Mouse (Mus musculus) heart, embryonic 15.5 days (tissue): Measurements from ENCODE around the gene Naa30. TPM values are rescaled to one million over a fixed set of nuclear protein-coding genes. Genes with fewer than 3 reads are reported as not detected.

Experiments
- ATAC-seq: fragments of 200-750 bp; cut with Nextera tagmentation; replicated peaks from 2 replicates; pipeline ENCODE4 v1.8.0; 2017; ENCODE audit warnings: low read depth, moderate TSS enrichment; ENCODE audit not compliant: insufficient number of reproducible peaks, insufficient read depth, low FRiP score
- H3K27ac ChIP-seq: fragments of 300-500 bp; sonication (generic); 2 replicates; pipeline ENCODE4 v1.5.1; 2015; ENCODE audit warnings: mild to moderate bottlenecking, inconsistent platforms
- H3K27me3 ChIP-seq: fragments of 300-500 bp; sonication (generic); 2 replicates; pipeline ENCODE4 v1.6.1; 2015; ENCODE audit warnings: inconsistent platforms
- H3K36me3 ChIP-seq: fragments of 300-500 bp; sonication (generic); 2 replicates; pipeline ENCODE4 v1.6.1; 2015; ENCODE audit warnings: mild to moderate bottlenecking, inconsistent platforms
- H3K4me1 ChIP-seq: fragments of 300-500 bp; sonication (generic); replicated peaks from 2 replicates; pipeline ENCODE4 v1.6.1; 2015; ENCODE audit warnings: inconsistent platforms
- H3K4me2 ChIP-seq: fragments of 300-500 bp; sonication (generic); 2 replicates; pipeline ENCODE4 v1.6.1; 2015; ENCODE audit warnings: inconsistent platforms, mild to moderate bottlenecking, moderate library complexity
- H3K4me3 ChIP-seq: fragments of 300-500 bp; sonication (generic); 2 replicates; pipeline ENCODE4 v1.5.1; 2015; ENCODE audit warnings: mild to moderate bottlenecking, inconsistent platforms
- H3K9ac ChIP-seq: fragments of 300-500 bp; sonication (generic); 2 replicates; pipeline ENCODE4 v1.6.1; 2015; ENCODE audit warnings: mild to moderate bottlenecking, inconsistent platforms
- H3K9me3 ChIP-seq: fragments of 300-500 bp; sonication (generic); replicated peaks from 2 replicates; pipeline ENCODE4 v1.6.1; 2016; ENCODE audit warnings: inconsistent platforms
- WGBS: fragments of 180-500 bp; shearing (Covaris S2); methylation state at CpG from one replicate; pipeline ENCODE4 v1.1.7; 2015; ENCODE audit warnings: mixed read lengths; 5-methylcytosine and 5-hydroxymethylcytosine counted together
- polyA plus RNA-seq: library from polyadenylated mRNA; unstranded; fragments of >200 nt; fragmentation: Nextera tagmentation; extraction: Ambion mirVana; gene quantifications from 2 replicates; pipeline ENCODE4 v1.2.1, GENCODE M21; 2015

Gene Naa30
- polyA plus RNA-seq, result 7.6 and 8.4 TPM in 2 replicates

- WGBS, result under 1% methylated on average over 68 of the region's 86 CpGs
- H3K27ac ChIP-seq, result peak within 1 kb of the TSS; percentile 86
- no peaks in the 10 kb centered on the region for H3K9me3 ChIP-seq
- no peaks in the 10 kb centered on the region for H3K27me3 ChIP-seq
- peak; percentile 95 for ATAC-seq
- no peaks in the 10 kb centered on the region for H3K36me3 ChIP-seq
- peak within 1 kb of the TSS; percentile 79 for H3K4me2 ChIP-seq
- peaks cover 26% of the 10 kb centered on the region for H3K4me1 ChIP-seq
- H3K9ac ChIP-seq, result peak within 1 kb of the TSS; percentile 83
- peak within 1 kb of the TSS; percentile 77 for H3K4me3 ChIP-seq
Measured at GRCm38 (mm10) chr14:49171867-49172581, at the start of gene Naa30. Naa30 (plus strand) TSS chr14:49172226.

DNA sequence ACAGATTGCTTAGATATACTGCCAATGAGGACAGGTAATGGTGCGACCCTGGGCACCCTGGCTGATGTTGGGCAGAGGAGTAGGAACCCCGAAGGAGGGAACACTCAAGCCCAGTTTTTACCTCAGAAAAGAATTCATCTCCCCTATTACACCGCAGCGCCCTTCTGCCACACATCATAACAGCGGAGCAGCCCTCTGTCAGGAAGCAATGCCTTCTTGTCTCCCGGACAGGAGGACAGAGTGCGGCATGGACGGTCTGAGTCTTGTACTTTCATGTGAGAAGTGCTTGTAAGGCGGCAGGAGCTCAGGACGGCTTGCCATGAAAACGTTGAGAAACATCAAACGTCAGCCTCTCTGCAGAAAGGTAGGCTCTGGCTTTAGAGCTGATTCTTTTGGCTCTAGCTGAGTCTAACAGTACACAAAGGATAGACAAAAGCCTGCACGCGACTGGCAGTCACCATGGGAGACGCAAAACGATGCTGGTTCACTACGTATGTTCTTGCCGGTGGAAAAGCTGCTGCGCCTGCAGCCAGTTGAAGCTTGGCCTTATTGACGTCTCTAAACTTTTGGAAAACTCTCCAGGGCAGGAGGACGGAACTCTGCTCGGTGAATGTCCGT is 44.8 kb upstream of the Naa30 start:
- no peak overlapping the region for H3K4me2 ChIP-seq
- H3K9ac ChIP-seq, result no peak overlapping the region
- no peaks in the 10 kb centered on the region for H3K9me3 ChIP-seq
- ATAC-seq, result no peak
- no peak overlapping the region for H3K4me3 ChIP-seq
- no peaks in the 10 kb centered on the region for H3K36me3 ChIP-seq
- 79% methylated on average over 23 of the region's 23 CpGs for WGBS
- H3K4me1 ChIP-seq, result no peaks in the 10 kb centered on the region
- H3K27me3 ChIP-seq, result no peaks in the 10 kb centered on the region
- no peak overlapping the region for H3K27ac ChIP-seq

- Histone ChIP-seq H3K9ac (no peak overlapping the region), H3K27me3 (no peaks in the 10 kb centered on the region), H3K4me3 (no peak overlapping the region), H3K27ac (no peak overlapping the region), H3K36me3 (no peaks in the 10 kb centered on the region), H3K4me2 (no peak overlapping the region), H3K4me1 (no peaks in the 10 kb centered on the region), H3K9me3 (no peaks in the 10 kb centered on the region)
- 59% methylated on average over 10 of the region's 10 CpGs for WGBS
- no peak for ATAC-seq
Measured at GRCm38 (mm10) chr14:49128544-49129263, 43.3 kb upstream of the Naa30 start.

DNA sequence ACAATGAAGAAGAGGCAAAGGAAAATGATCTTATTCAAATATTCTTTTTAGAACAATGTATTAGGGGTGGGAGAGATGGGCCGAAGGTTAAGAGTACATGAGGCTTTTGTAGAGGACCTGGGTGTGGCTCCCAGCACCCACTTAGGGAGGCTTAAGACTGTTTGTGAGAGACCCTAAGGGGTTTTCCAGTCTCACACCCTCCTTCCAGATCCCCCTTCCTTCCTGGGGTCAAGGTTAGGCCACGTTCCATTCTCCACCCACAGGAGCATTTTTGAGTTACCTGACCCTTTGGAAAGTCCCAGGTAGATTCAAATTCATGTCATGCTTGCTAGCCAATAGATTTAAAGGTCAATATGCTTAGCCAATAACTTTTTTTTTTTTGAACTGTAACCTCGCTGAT is 39.6 kb upstream of the Naa30 start:
- H3K9ac ChIP-seq, result no peak overlapping the region
- H3K9me3 ChIP-seq, result no peaks in the 10 kb centered on the region
- WGBS, result 78% methylated on average over 3 of the region's 3 CpGs
- ATAC-seq, result no peak
- no peak overlapping the region for H3K27ac ChIP-seq
- H3K36me3 ChIP-seq, result no peaks in the 10 kb centered on the region
- H3K4me2 ChIP-seq, result no peak overlapping the region
- no peak overlapping the region for H3K4me3 ChIP-seq
- no peaks in the 10 kb centered on the region for H3K4me1 ChIP-seq
- no peaks in the 10 kb centered on the region for H3K27me3 ChIP-seq

GRCm38 (mm10) chr14:49138171-49138570 is 33.9 kb upstream of the Naa30 start:
- no peaks in the 10 kb centered on the region for H3K4me1 ChIP-seq
- H3K4me2 ChIP-seq, result no peak overlapping the region
- H3K9me3 ChIP-seq, result no peaks in the 10 kb centered on the region
- ATAC-seq, result no peak
- no peak overlapping the region for H3K9ac ChIP-seq
- WGBS, result 48% methylated on average over 1 of the region's 1 CpGs
- no peak overlapping the region for H3K27ac ChIP-seq
- no peaks in the 10 kb centered on the region for H3K27me3 ChIP-seq
- H3K4me3 ChIP-seq, result no peak overlapping the region
- H3K36me3 ChIP-seq, result no peaks in the 10 kb centered on the region

DNA sequence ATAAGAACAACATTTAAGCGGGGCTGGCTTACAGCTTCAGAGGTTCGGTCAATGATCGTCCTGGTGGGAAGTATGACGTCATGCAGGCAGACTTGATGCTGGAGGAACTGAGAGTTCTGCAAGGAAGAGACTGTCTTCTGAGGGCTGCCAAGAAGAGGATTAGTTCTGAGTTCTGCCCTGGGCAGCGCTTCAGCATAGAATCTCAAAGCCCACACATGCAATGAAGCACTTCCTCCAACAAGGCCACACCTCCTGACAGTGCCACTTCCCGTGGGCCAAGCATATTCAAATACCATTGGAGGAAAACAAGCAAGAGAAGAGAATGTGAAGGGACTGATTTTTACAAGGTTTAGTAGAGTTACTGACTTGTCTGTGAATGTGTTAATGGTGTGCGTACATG is 31.3 kb upstream of the Naa30 start:
- Histone ChIP-seq H3K9me3 (no peaks in the 10 kb centered on the region), H3K9ac (no peak overlapping the region), H3K4me1 (no peaks in the 10 kb centered on the region), H3K36me3 (no peaks in the 10 kb centered on the region), H3K27me3 (no peaks in the 10 kb centered on the region), H3K4me2 (no peak overlapping the region), H3K4me3 (no peak overlapping the region), H3K27ac (no peak overlapping the region)
- 88% methylated on average over 7 of the region's 7 CpGs for WGBS
- ATAC-seq, result no peak

- Histone ChIP-seq H3K4me2 (no peak overlapping the region), H3K9me3 (no peaks in the 10 kb centered on the region), H3K4me1 (no peaks in the 10 kb centered on the region), H3K4me3 (no peak overlapping the region), H3K9ac (no peak overlapping the region), H3K27me3 (no peaks in the 10 kb centered on the region), H3K36me3 (no peaks in the 10 kb centered on the region), H3K27ac (no peak overlapping the region)
- 30% methylated on average over 7 of the region's 7 CpGs for WGBS
- ATAC-seq, result no peak
Measured at GRCm38 (mm10) chr14:49153801-49154200, 18.2 kb upstream of the Naa30 start.

- Histone ChIP-seq H3K27ac (no peak overlapping the region), H3K9me3 (no peaks in the 10 kb centered on the region), H3K9ac (no peak overlapping the region), H3K4me2 (no peak overlapping the region), H3K27me3 (no peaks in the 10 kb centered on the region), H3K36me3 (no peaks in the 10 kb centered on the region), H3K4me3 (no peak overlapping the region), H3K4me1 (no peaks in the 10 kb centered on the region)
- 31% methylated on average over 5 of the region's 5 CpGs for WGBS
- ATAC-seq, result no peak
Measured at GRCm38 (mm10) chr14:49155572-49155971, 16.5 kb upstream of the Naa30 start.

- no peaks in the 10 kb centered on the region for H3K9me3 ChIP-seq
- no peak overlapping the region for H3K27ac ChIP-seq
- 75% methylated on average over 16 of the region's 16 CpGs for WGBS
- no peaks in the 10 kb centered on the region for H3K4me1 ChIP-seq
- no peak overlapping the region for H3K9ac ChIP-seq
- no peaks in the 10 kb centered on the region for H3K27me3 ChIP-seq
- H3K36me3 ChIP-seq, result no peaks in the 10 kb centered on the region
- no peak overlapping the region for H3K4me3 ChIP-seq
- no peak for ATAC-seq
- H3K4me2 ChIP-seq, result no peak overlapping the region
Measured at GRCm38 (mm10) chr14:49158143-49158925, 13.7 kb upstream of the Naa30 start.

DNA sequence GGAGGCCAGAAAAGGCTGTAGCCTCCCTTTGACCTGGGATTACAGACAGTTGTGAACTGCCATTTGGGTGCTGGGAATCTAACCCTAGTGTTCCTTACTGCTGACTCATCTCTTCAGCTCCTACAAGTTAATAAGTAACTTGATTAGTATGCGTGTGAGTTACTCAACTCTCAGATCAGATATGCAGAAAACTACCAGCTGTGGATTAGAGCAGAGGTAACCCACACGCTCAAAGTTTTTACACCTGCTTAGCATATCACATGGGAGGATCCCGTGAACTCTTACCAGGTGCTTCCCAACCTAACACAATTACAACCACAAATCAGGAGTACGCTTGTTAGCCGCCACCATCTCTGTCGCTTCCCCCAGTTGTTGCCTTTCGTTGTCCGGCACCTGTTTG is 740 bp upstream of the Naa30 start:
- Histone ChIP-seq H3K4me3 (peak overlapping the region; percentile 77), H3K27me3 (no peaks in the 10 kb centered on the region), H3K4me1 (peaks cover 26% of the 10 kb centered on the region), H3K36me3 (no peaks in the 10 kb centered on the region), H3K9me3 (no peaks in the 10 kb centered on the region), H3K4me2 (peak overlapping the region; percentile 79), H3K9ac (peak overlapping the region; percentile 83), H3K27ac (peak overlapping the region; percentile 86)
- 30% methylated on average over 8 of the region's 8 CpGs for WGBS
- ATAC-seq, result no peak

DNA sequence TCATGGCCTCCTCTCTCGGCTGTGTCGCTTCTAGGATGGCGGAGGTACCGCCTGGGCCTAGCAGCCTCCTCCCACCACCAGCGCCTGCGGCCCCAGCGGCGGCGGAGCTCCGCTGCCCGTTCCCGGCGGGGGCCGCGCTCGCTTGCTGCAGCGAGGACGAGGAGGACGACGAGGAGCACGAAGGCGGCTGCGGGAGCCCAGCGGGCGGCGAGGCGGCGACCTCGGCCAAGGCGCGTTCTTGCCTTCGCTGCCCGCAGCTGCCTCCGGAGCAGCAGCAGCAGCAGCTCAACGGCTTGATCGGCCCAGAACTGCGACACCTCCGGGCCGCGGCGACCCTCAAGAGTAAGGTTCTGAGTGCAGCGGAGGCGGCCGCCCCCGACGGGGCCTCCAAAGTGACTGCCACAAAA is 559 bp downstream of the Naa30 start:
- H3K36me3 ChIP-seq, result no peaks in the 10 kb centered on the region
- H3K4me2 ChIP-seq, result peak overlapping the region; percentile 79
- ATAC-seq, result peak; percentile 69
- WGBS, result under 1% methylated on average over 45 of the region's 46 CpGs
- peak overlapping the region; percentile 83 for H3K9ac ChIP-seq
- H3K9me3 ChIP-seq, result no peaks in the 10 kb centered on the region
- no peaks in the 10 kb centered on the region for H3K27me3 ChIP-seq
- peaks cover 26% of the 10 kb centered on the region for H3K4me1 ChIP-seq
- peak overlapping the region; percentile 86 for H3K27ac ChIP-seq
- H3K4me3 ChIP-seq, result peak overlapping the region; percentile 77
